Mouse (Mus musculus): ENCODE results near the gene Mcee.

Gene Mcee

DNA sequence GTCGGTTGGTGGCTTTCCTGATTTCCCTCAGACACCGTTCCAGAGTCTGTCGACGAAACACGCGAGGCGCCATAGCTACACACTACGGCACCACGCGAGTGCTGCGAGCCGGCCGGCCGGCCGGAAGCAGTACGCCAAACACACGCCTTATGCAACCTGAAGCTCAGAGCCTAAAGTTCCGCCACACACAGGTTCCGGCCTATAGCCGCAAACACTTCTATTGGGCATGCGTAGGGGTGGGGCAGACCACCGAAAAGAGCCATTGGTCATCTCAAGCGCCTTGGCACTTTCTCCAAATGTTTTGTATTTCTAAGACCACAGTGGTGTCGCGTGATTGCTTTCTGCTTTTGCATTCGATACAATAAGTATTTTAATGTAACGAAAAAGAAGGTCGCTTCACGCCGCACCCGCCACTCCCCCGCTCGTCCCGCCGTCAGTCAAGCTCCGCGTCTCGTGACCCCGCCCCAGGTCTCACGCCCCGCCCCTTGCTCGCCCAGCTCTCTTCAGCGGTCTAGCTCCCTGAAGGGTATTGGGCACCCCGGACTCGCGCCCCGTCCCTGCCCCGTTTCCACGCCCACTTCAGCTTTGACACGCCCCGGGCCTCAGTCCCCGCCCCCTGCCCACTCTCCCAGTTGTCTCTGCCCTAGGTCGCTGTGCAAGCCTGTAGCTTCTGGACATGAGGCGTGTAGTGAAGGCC is at the start of gene Mcee, which contains the start of gene Mphosph10:
Gene Mcee (plus strand): TSS at position 486 of the 697 bp plus-strand sequence.
Gene Mphosph10 (minus strand): TSS at position 147 of the 697 bp plus-strand sequence.
- peak; percentile 88 for DNase-seq (ENCODE audit: low read depth)

- no peak for DNase-seq (ENCODE audit: low read depth)
Observed at GRCm38 (mm10) chr7:64347813-64348212, 44.6 kb upstream of the Mcee start.

- DNase-seq (ENCODE audit: low read depth), result no peak
Observed at GRCm38 (mm10) chr7:64349147-64349861, 43.1 kb upstream of the Mcee start.

DNA sequence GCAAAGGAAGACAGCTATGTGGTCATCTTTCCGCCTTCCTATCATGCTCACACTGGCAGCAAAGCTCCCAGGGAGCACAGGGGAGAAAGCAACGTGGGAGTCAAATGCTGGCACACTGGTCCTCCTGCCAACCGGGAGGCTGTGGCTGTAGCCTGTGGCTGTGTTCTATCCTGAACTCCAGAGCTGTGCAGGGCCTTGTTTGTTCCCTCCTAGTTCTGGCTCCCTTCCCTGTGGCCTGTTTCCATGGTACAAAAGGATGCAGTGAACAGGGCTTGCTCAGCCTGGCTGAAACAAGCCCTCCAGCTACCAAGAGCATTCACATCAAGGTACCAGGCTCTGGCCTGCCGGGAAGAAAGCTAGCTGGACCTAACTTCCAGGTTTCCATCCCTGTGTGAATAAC is 41.3 kb upstream of the Mcee start:
- DNase-seq (ENCODE audit: low read depth), result no peak

- DNase-seq (ENCODE audit: low read depth), result no peak
Observed at GRCm38 (mm10) chr7:64354206-64354605, 38.2 kb upstream of the Mcee start.

- DNase-seq (ENCODE audit: low read depth), result no peak
Observed at GRCm38 (mm10) chr7:64356661-64357060, 35.7 kb upstream of the Mcee start.

- no peak for DNase-seq (ENCODE audit: low read depth)
Observed at GRCm38 (mm10) chr7:64357405-64357804, 35.0 kb upstream of the Mcee start.

DNA sequence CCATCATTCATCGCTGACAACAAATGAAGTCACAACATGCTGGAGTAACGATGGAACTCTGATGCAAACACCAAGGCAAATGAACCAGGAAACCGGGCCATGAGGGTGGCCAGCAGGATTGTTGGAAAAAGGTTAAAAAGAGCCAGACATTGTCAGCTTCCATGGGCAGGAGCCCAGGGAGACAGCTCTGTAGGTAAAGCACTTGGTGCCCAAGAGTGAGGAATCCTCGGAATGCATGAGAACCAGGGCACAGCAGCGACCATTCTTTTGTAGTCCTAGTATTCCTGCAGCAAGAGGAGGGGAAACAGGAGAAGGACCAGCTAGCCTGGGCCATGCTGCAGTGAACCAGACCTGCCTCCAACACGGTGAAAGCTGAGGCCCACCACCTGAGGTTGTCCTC is 33.7 kb upstream of the Mcee start:
- no peak for DNase-seq (ENCODE audit: low read depth)

- DNase-seq (ENCODE audit: low read depth), result no peak
Observed at GRCm38 (mm10) chr7:64359943-64360585, 32.3 kb upstream of the Mcee start.

DNA sequence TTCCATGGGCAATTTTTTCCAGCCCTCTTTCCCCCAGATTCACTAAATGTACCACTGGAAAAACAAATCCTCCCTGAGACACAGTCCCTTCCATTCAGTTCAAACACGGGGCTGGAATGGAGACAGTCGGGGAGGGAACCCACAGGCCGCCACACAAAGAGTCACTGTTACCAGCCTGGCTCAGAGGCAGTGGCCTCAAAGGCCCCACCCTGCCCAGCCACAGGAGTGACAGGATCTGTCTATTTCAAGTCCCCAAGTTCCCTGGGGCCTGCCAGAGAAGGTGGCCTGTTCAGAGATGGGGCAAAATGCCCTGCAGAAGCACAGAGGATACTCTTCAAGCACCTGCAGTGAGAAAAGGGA is 31.8 kb upstream of the Mcee start:
- DNase-seq (ENCODE audit: low read depth), result no peak

GRCm38 (mm10) chr7:64365863-64366262 is 26.5 kb upstream of the Mcee start:
- DNase-seq (ENCODE audit: low read depth), result no peak

DNA sequence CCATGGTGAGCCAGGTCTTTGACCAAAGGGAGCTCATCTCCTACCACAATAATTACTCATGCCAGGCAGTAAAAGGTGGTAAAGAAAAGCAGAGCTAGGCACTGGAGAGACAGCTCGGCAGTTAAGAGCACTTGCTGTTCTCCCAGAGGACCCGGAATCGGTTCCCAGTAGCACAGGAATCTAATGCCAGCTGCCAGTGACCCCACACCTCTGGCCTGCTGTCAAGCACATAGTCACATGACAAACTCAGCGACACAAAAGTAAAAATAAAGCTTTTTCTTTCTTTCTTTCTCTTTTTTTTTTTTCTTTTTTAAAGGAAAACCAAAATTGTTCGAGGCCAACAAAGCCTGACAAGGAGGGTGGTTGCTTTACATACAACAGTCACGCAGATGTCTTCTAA is 22.6 kb upstream of the Mcee start:
- DNase-seq (ENCODE audit: low read depth), result no peak

DNA sequence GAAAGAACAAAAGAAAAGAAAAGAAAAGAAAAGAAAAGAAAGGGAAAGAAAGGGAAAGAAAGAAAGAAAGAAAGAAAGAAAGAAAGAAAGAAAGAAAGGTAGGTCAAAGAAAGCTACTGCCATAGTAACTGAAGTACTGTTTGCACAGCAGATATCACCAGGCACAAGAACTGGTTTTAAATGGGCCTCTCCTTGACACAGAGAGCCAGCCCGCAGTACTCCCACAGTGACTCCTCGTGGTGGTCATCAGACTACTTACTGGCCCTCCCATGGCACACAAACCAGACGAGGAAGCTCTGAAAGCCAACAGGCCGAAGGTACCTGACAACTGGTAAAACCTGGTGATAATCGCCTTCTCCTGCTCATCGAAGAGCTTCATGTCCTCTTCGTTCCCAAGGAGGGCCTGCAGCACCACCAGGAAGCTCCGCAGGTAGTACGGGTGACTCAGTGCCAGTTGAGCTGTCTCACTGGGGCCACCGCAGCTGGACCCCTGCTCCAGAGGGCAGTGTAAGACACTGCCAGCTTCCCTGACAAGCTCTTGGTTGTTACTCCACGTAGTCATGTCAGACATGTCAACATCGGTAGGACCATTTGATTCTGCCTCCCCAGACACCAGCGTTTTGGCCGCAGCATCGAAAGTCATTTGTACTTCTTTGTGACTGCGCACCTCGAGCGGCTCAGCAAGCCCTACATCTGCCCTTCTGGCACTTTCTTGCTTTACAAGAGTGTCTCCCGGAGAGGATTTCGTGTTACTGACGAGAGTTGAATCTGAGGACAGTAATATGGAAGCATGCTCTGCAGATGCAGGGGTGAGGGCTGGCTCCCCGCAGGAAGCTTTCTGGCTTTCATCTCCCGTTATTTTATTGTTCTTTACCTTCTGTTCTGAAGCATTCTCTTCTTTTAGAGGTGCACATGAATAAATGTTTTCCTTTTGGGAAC is 20.2 kb upstream of the Mcee start:
- no peak for DNase-seq (ENCODE audit: low read depth)

DNA sequence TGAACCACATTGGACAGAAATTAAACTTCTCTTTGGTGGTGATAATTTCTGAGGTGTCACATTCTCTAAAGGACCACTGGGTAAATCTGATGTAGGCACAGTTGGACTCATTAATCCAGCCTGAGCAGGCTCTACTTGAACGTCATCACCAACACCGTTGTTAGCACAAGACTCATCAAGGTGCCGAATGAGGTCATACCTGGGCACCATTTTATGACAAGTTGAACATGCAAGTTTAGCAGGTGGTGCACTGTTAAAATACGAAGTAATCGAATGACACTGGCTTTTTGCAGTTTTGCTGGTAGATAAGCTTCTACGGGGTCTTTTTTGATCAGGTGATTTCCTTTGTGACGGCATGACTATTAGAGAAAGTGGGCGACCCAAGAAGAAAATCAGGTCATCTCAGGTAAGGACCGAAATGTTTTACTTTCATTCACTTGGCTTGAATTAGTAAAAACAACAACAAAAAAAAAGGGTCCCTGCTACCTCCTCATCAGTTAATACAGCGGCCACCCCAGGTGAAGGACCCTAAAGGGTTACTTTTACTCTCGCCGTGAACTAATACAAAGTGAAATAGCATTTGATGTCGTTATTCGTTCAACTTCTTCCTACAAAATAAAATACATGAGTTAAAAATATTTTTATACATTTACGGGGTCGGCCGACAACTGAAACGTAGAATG is 19.1 kb upstream of the Mcee start:
- DNase-seq (ENCODE audit: low read depth), result no peak

DNA sequence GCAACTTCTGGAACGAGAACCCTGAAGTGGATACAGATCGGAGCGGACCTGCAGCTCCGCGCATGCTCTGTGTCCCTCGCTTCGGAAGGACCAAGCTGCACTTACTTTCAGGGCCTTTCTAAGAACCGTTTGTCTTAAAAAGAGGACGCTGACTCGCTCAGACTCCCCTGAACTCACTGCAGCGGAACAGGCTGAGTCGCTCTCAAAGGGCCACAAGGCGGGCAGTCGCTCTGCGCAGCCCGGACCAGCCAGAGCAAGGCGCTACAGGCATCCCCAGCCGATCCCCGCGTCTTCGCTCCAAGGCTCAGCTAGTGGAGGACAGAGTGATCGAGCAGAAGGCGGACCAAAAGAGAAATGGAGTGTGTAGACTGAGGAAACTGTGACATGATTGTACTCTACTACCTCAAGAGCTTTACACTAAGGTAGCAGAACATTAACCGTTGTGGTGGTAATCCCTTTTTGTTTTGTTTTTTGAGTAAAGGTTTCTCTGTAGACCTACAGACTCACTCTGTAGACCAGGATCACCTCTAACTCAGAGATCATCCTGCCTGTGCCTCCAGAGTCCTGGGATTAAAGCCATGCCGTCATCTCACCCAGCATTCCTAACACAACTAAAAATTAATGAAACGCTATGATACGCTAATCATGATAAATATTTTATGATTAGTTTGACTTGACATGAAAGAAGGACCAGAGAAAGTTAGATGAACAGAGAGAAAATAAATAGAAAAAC is 18.4 kb upstream of the Mcee start, which contains the start of gene Fan1:
Gene Fan1 (minus strand): TSS at position 266 of the 733 bp plus-strand sequence.
- peak; percentile 63 for DNase-seq (ENCODE audit: low read depth)

GRCm38 (mm10) chr7:64391479-64391878 is 928 bp upstream of the Mcee start:
- DNase-seq (ENCODE audit: low read depth), result no peak

DNA sequence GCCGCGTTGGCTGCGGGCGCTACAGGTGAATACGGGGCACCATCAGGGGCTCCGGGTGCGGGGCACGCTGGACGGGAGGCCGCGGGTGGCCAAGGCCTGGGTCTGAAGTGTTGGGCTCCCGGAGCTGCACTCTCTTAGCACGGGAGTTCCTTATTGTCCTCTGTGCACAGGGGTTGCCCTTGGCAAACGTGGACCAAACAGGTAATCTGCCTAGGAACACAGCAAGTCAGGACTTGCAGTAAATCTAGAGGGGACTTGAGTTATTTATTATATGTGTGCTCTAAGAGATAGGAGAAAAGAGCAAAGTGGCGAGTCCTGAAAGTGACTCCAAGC is 378 bp downstream of the Mcee start:
- no peak for DNase-seq (ENCODE audit: low read depth)

GRCm38 (mm10) chr7:64400725-64401124 is 8.3 kb downstream of the Mcee start:
- no peak for DNase-seq (ENCODE audit: low read depth)

DNA sequence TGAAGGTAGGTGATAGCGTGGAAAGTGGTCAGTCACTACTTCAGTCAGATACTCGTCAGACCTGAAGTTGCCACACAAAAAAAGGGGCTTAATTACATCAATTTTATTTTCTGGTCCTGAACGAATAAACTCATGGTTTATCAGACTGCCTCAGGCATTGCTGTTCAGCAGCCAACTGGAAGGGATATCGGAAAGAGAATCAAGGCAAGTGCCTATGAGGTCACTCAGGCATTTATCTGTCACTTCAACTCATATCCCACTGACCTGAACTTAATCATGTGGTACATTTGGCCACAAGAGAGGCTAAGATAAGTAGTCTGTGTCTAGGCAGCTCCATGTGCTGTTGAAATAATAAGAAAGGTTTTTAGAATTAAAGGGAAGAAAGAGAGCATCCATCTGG is 10.0 kb downstream of the Mcee start:
- DNase-seq (ENCODE audit: low read depth), result no peak

DNA sequence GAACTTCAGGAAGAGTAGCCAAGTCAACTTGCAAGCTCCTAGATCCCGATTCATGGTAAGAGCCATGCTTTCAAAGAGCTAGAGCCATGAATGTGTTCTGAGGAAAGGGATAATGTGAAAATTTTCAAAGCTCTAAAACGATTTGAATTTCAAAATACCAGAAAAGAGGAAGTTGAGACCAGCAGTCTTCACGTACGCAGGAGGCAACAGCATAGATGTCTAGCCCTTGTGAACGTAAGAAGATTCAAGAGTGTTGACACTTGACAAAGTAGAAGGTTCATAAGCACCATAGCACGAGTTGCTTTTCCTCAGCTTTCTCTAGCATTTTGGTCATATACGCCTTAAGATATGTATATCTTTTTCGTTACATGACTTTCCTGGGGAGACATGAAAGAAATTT is 11.6 kb downstream of the Mcee start:
- DNase-seq (ENCODE audit: low read depth), result no peak

GRCm38 (mm10) chr7:64424861-64425260 is 32.5 kb downstream of the Mcee start:
- DNase-seq (ENCODE audit: low read depth), result no peak
